Mouse (Mus musculus) liver, adult 2 months (tissue): ENCODE measurements around the gene Tspan33.

Source experiments
- CTCF ChIP-seq: fragments of 200-500 bp; IDR thresholded peaks from 2 replicates; pipeline ENCODE4 v1.5.1; 2011; ENCODE audit warnings: low read depth, low read length, control low read depth
- POLR2A ChIP-seq: fragments of 200-500 bp; IDR thresholded peaks from 2 replicates; pipeline ENCODE4 v1.6.1; 2011; ENCODE audit warnings: low read length, control low read depth; ENCODE audit not compliant: insufficient read depth; ENCODE audit errors: extremely low read depth

- peak; percentile 82 for TF ChIP-seq CTCF
- no peak for TF ChIP-seq POLR2A
Observed at GRCm38 (mm10) chr6:29762524-29762923, 68.5 kb downstream of the Tspan33 start.
